Mouse (Mus musculus): Measurements from ENCODE around the gene Med21.
A peak's percentile ranks its signal among the peaks of the same experiment; 100 is the strongest.

Med21 gene

DNA sequence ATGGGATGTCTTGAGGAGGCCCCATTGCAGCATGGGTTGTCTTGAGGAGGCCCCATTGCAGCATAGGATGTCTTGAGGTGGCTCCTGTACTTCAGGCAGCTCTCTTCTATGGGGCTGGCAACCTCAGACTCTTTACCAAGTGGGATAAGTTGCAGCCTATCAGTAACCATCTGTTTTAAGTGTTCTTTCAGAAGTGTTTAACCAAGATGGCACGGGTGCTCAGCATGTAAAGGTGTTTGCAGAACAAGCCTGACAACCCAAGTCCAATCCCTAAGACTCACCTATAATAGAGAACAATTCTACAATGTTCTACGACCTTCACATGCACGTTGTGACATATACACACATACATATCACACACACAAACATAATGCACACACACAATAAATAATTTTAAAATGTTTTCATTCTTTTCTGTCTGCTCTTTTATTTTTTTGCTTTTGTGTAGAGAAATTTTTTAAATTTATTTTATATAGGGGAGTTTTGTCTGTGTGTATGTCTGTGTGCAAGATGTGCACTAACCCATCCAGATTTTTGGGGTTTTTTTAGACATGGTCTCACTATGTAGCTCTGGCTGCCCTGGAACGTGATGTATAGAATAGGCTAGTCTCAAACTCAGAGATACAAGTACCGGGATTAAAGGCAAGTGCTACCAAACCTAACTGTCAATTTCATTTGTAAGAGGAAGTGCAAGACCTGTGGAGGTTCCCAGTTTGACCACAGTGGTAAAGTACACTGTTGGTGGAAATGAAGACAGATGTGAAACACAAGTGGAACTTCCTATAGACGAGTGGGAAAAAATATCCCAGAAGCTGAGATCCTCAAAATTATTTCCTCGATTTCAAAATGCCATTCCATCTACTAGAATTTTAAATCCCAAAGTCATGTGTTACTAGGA is 2.0 kb upstream of the Med21 start:
- DNase-seq (ENCODE audit: extremely low read depth, low read depth): no peak

DNA sequence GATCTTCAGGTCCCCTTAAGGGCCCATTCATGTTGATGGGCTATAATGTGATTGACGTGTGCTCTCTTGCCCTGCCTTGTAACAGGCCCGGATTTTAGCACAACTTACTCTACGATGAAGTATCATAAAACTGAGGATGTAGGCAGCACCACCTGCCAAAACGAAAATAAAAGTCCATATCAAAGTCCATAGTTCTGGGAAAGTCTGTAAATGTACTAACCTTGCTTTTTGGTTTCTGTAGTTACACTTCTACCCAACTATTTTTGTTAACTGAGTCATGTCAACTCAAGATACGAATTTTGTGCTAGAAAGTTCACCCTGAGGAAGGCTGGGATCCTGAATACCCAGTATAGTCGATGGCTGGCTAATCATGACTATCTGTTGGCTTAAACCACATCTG is 1.4 kb upstream of the Med21 start:
- DNase-seq (ENCODE audit: extremely low read depth, low read depth): no peak

DNA sequence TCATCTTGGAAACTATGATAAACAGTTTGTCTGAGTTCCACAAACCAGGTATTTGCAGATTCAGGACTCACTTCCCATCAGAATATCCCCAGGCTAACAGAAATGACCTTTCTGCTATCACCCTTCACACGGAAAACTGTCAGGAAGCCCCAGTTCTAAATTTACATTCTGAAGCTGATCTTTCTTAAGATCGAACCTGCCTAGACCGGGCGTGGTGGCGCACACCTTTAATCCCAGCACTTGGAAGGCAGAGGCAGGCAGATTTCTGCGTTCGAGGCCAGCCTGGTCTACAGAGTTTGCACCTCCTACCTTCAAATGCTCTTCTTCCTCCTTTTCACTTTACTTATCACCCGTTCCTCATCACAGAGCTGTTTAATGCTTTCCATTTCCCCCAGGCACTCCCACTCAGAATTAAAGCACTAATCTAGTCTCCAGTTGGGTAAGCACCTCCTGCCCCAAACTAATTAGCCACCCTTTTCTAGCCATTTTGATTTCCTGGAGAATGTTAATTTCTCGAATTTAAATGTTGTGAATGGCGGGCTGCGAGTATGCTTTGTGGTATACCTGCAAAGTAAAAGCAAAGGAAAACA is 631 bp upstream of the Med21 start:
- DNase-seq (ENCODE audit: extremely low read depth, low read depth): no peak

DNA sequence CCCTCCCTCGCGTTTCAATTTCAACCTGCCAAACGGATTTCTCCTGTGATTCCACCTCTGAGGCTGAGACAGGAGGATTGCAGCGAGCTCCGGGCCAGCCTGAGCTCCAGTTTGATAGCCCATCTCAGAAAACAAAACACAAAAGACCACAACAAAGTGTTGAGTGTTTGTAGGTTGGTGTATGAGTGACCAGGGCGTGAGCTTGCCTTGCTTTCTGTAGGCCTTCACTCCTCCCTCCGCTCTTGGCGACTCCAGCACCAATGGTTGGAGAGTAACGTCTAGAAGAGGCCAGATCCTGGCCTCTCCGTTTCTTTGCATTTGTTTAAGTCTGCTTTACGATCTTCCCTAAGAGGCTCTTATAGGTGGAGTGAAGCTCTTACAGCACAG is 830 bp downstream of the Med21 start:
- DNase-seq (ENCODE audit: extremely low read depth, low read depth): no peak

DNA sequence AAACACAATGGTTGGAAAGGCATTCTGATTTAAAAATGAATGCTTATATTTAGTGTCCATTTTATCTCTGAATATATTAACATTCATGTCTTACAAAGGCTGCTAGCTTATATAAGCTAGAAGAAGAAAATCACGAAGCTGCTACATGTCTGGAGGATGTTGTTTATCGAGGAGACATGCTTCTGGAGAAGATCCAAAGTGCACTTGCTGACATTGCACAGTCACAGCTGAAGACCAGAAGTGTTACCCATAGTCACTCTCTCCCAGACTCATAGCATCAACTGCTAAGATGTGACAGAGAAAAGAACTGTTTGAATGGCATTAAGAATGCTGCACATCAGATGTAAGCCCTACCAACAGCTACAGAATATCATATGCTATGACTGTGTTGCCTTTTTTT is 7.7 kb downstream of the Med21 start:
- no peak for DNase-seq (ENCODE audit: extremely low read depth, low read depth)

DNA sequence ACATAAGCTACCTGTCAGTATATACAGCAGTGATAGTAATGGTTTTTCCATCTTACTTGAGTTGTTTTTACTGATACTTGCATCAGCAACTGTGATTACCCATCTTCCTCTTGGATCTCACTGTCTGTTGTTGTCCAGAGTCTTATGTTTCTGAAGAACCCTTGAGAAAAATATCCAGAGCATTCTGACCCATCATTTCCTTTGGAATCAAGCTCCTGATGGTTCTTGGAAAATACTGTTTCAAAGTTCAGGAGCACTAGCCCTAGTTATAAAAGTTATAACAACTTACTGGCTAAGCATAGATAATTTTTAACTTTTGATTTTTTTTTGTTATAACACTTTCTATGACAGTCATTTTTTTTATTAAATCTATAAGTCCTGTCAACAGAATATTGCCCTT is 9.1 kb downstream of the Med21 start:
- DNase-seq (ENCODE audit: extremely low read depth, low read depth): no peak

DNA sequence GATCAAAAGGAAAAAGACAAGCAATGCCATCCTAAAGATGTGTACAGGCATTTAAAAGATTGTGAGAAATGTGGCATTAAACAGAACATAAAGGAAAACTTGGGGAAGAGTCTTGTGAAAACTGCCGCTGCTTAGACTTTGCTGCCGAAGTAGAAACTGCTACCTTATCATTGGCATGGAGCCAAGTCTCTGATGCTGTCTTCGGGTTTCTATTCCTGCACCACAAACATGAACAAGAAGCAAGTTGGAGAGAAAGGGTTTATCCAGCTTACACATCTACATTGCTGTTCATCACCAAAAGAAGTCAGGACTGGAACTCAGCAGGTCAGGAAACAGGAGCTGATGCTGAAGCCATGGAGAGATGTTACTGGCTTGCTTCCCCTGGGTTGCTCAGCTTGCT is 10.8 kb downstream of the Med21 start:
- no peak for DNase-seq (ENCODE audit: extremely low read depth, low read depth)

DNA sequence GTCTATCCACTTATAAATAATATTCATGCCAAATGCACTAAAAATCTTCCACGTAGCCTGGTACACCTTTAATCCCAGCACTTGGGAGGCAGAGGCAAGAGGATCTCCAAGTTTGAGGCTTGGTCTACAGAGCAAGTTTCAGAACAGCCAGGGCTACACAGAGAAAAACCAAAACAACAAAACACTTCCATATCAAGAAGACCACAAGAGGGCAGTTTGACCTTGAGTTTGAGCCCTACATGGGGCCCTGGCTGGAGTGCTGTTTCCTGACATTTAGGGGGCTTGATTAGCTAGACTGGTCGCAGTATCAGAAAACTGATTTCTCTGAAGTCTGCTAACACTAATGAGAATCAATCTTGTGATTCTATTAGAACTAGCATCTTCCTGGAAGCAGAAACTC is 18.2 kb downstream of the Med21 start:
- no peak for DNase-seq (ENCODE audit: extremely low read depth, low read depth)

DNA sequence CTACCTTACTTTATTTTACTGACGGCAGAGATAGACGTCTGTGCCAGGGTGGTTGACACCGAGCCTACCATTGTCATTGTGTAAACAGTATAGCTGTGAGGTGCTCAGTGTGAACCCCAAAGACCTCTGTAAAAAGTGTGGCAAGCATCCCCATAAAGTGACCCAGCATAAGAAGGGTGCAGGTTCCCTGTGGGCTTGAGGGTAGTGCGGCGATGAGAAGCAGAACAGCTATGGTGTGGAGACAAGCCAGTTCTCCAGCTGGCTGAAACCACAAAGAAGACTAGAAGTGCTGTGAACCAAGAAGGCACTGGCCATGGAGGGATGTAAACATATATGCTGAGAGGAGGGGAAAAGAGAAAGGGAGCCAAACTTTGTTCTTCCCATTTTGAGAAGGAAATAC is 19.3 kb downstream of the Med21 start:
- DNase-seq (ENCODE audit: extremely low read depth, low read depth): no peak

DNA sequence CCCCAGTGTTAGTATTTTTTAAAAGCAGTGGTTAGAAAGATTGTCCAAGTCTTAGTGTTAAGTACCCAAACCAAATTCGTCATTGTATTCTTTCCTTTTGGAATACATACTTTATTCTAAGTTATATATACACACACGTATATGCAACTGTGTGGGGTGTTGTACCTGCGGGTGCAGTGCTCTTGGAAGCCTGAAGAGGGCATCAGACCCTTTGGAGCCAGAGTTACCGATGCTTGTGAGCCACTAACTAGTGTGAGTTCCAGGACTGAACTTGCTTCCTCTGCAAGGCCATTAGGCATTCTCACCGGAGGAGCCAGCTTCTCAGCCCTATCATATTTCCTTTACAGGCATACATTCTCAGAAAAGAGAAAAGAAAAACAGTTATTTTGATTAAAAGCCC is 20.3 kb downstream of the Med21 start:
- DNase-seq (ENCODE audit: extremely low read depth, low read depth): peak; percentile 46

DNA sequence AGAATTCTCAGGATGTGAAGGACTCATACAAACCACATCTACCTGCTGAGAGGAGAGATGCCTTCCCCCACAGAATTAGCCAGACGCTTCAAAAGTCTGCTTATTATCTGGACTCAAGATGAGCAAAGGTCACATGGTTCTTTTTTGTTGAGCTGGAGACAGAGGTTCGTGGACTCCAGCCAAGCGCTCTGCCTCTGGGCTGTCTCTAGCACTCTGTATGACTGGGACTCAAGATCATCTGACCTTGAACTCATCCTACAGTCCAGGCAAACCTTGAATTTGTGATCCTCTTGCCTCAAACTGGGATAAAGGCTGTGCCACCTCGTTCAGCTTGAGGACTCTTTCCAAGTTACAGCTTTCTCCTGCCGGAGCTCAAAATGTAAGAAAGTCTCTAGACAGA is 21.8 kb downstream of the Med21 start:
- no peak for DNase-seq (ENCODE audit: extremely low read depth, low read depth)

DNA sequence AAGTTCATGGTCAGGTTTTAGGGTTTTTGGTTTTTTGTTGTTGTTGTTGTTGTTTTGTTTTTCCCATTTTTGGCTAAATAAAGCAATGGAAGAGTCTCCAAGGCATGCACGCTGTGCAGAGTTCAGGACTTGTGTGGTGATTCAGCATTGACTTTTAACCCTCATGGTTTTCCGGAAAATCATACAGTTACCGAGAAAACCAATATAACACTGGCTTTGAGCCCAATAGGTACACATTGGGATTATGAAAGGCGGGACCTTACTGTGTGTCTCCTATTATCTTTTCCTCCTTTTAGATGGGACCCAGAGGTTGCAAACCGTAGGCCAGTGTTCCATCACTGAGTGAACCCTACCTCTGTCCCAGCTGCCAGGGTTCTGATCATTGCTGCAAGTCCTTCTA is 22.6 kb downstream of the Med21 start:
- DNase-seq (ENCODE audit: extremely low read depth, low read depth): no peak

DNA sequence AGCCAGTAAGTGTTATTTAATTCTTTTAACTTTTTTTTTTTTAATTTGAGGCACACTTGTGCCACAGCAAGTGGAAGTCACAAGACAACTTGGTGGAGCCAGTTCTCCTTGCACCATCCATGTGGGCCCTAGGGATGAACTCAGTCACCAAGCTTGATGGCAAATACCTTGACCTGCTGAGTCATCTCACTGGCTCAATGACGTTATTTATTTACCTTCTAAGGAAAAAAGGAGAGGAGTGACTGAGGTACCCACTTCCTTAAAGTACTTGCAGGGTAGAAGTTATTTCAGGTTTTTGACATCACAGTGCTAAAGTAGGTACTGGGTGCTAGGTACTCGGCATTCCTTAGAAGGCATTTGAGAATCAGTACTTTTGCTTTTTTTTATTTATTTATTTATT is 23.1 kb downstream of the Med21 start:
- no peak for DNase-seq (ENCODE audit: extremely low read depth, low read depth)

DNA sequence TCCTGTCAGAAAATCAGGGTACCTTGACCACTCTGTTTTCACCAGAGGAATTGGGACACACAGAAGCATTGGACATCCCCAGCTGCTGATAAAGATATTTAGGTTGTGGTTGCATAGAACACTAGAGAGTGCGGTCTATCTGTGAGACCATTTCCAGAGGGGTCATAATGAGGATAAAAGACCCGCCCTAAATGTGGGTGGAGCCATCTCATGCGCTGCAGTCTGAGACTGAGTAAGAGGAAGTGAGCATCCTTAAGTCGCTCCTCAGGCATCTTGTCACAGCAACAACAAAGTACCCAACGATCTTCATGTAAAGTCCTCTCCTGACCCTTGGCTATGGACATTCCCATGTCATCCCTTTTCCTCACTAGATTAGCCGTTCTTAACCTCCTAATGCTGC is 24.5 kb downstream of the Med21 start:
- DNase-seq (ENCODE audit: extremely low read depth, low read depth): no peak

DNA sequence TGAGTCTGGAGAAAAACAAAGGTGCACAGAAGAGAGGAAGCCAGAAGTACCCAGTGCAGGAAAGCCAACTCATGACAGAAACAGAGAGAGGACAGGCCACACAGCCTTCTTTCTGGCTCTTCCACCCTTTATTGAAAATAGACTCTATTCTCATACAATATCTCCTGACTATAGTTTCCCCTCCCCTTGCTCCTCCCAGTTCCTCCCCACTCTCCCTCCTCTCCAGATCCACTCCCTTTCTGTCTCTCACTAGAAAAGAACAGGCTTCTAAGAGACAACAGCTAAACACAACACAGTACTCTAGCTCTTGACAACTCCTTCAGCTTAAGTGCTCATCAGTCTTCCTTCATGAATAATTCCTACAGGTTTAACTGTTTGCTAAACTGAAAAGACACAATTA is 26.3 kb downstream of the Med21 start:
- DNase-seq (ENCODE audit: extremely low read depth, low read depth): no peak

DNA sequence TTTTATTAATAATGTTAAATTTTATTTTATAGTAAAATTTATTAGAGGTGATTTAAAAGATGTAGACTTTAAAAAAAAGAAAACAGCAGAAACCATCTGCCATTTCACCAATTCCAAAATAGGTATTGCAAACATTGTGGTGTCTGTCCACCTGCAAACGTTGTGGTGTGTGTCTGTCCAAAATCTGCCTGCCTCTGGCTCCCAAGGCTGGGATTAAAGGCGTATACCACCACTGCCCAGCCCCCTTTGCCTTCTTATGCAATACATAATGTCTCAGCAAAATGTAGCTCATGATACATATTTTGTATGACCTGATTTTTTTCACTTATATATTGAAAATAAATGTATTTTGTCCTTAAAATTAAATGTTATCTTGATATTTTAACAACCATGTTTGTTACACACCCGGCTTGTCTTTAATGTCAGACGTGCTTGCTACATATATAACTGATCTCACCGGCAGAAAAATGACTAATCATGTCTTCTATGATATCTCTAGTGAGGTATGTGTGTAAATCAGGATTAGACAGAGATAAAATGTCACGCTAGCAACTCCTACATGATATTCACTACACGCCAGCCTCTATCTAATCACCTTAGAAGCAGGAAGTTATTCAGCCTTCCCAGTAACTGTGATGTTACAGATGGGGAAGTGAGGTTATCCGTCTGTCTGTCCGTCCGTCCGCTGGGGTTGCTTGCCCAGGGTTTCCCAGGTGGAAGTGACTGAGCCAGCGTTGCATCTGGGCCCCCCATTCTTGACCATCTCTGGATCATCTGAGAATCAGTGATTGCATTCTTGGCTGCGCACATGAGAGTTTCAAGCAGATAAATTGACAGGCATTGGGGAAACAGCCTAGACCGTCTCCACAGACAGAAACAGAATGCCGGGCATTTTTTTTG is 28.9 kb downstream of the Med21 start:
- no peak for DNase-seq (ENCODE audit: extremely low read depth, low read depth)

DNA sequence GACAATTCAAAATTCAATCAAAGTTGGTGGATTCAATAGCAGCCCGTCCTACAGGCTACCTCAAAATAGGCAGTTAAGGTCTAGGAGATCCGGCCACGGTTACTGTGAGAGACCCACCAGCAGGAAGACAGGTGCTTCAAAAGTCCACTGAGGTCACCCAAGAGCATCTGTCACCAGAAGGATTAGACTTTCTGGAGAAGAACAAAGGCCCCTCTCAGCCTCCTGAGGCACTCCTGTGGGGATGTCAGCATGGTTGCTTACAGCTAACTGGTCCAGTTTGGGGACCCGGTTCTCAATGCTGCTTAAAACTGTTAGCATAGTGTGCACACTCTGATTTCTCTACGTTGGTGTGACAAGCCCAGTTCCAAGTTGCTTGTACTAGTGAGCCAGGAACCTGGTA is 29.8 kb downstream of the Med21 start:
- DNase-seq (ENCODE audit: extremely low read depth, low read depth): no peak

DNA sequence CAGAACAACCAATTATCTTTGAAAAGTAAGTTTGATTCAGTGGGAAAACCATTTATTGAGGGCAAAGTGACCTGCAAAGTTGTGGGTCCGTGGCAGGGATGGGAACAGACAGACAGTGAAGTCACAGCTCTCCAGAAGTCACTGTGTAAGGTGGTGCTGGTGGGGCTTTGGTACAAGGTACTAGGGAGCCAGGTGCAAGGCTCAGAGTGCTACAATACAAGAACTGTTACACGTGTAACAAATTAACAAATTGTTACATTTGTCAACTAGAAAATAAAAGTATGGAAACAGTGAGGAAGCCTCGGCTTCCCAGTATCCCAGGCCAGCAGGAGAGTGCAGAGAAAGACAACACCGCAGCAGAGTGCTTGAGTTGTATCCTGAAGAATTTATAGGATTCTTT is 31.3 kb downstream of the Med21 start:
- no peak for DNase-seq (ENCODE audit: extremely low read depth, low read depth)

DNA sequence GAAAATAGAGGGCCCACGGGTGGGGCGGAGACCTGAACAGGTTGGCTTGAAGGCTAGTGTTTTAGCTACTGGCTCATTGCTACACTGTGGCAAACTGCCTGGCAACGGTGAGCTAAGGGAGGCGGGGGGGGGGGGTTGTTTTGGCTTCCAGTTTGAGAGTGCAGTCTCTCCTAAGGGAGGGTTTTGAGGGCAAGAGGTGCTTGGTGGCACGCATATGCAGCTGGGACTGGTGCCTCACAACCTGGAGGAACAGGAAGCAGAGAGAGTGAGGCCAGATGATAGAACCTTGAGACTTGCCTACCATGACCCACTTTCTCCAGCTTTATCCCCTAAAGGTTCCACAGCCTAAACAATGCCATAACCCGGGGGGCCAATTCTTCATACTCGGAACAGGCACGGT is 32.1 kb downstream of the Med21 start:
- DNase-seq (ENCODE audit: extremely low read depth, low read depth): no peak

DNA sequence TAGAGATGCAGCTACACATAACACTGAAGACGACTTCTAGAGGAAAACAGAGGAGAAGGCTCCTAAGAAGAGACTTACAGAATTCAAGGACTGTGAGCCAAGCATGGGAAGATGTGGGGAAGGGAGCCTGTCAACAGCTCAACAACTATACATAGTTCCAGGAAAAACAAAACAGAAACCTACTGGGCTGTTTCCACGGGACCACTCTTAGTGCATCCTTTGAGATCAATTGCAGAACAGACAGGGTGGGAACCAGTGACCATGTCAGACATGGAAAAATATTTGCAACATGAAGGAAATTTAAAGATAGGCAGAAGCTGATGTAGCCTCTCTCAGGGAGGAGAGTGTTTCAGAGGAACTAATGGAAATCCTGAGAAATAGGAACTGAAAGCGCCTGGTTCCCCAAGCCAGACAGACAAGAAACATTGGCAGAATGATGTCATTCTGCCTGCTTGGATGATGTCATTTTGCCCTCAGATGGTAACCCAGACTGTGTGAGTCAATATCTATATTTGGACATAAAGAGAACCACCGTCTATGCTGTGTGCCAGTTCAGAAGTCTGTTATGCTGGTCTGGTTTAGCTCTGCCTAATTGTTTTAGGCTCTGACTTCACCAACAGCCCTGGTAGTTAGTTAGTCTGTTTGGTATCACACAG is 32.7 kb downstream of the Med21 start:
- no peak for DNase-seq (ENCODE audit: extremely low read depth, low read depth)

DNA sequence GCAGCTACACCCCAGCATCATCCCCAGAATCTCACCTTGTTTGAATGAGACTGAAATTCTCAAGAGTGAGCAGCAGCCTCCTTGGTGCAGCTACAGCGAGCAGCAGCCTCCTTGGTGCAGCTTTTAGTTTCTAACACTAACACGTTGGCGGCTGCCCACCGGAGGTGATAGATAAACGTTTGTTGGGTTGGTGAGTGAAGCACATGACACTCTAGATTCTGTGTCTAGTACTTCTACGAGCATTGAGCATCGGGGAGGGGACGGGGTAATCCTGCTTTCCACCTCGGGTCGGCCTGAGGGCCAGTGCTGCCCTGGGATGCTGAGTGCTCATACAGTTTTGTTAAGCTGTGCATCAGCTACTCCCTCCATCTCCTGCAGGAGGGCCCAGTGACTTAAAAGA is 34.6 kb downstream of the Med21 start:
- no peak for DNase-seq (ENCODE audit: extremely low read depth, low read depth)

All from MEL-GATA-1-ER (cell line).